Mouse (Mus musculus): Measurements from ENCODE around the gene Nmnat2. TPM values are rescaled to one million over a fixed set of nuclear protein-coding genes. Genes with fewer than 3 reads are reported as not detected.
A peak's percentile ranks its signal among the peaks of the same experiment; 100 is the strongest.

The Nmnat2 gene
- total and polyA plus RNA-seq, 3 experiments: 1.3 to 2.8 TPM; not detected in 1

DNA sequence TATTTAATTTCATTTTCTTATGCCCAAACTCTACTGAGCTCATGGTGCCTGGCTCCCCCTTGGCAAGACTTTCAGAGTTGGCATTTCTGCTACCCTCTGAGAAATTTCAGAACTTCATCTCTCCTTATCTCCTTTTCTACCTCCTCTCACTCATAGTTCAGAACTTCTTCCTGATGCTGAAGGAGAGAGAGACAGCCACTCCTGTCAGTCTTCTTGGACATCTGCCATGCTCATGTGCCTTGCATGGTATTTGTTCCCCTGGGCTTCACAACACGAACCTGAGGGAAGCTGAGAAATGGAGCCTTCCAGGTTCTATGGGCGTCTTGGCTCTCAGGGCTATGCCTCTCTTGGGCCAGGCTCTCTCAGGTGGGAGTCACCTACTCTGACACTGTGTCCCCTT lies 87.5 kb downstream of the Nmnat2 start:
- Histone ChIP-seq H3K79me2 (ENCODE audit: control insufficient read depth, insufficient read depth, low read length, poor library complexity) (no peaks in the 10 kb centered on the region), H3K27me3 (ENCODE audit: control insufficient read depth in 1 of 2, insufficient read depth in 2 of 2, low read length in 2 of 2) (no peaks in the 10 kb centered on the region)
- 0 out of 4 replicates have a peak, but pooled peaks have one; percentile 16 to 37 for TF ChIP-seq EP300 (IDR thresholded peaks at IDR 0.05; ENCODE audit: low read depth in 1 of 2, low read length in 2 of 2)
- no peak for TF ChIP-seq TBP (IDR thresholded peaks at IDR 0.05; ENCODE audit: low read depth, low read length)
- 0 out of 2 replicates have a peak, but pooled peaks have one; percentile 39 for TF ChIP-seq MXI1 (IDR thresholded peaks at IDR 0.05; ENCODE audit: low read depth, low read length)
- TF ChIP-seq SIN3A (IDR thresholded peaks at IDR 0.05; ENCODE audit: low read length): 0 out of 2 replicates have a peak, but pooled peaks have one; percentile 33
- TF ChIP-seq MAFK (IDR thresholded peaks at IDR 0.05; ENCODE audit: borderline replicate concordance, low read depth, low read length): no peak
- TF ChIP-seq MYC (IDR thresholded peaks at IDR 0.05; ENCODE audit: low read depth, low read length): 0 out of 2 replicates have a peak, but pooled peaks have one; percentile 45
- no peak for TF ChIP-seq POLR2A (IDR thresholded peaks at IDR 0.05; ENCODE audit: control insufficient read depth in 1 of 2, insufficient read depth in 1 of 2, low read depth in 1 of 2, low read length in 2 of 2, poor library complexity in 1 of 2)
- TF ChIP-seq BHLHE40 (IDR thresholded peaks at IDR 0.05; ENCODE audit: borderline replicate concordance, low read depth, low read length): peak; percentile 63; the same call in 1 of the 2 replicates
- peak; percentile 50; the same call in 1 of the 2 replicates for TF ChIP-seq GATA1 (IDR thresholded peaks at IDR 0.05; ENCODE audit: low read depth, low read length)
- TF ChIP-seq ELF1 (IDR thresholded peaks at IDR 0.05; ENCODE audit: low read depth, low read length): no peak
- TF ChIP-seq TCF12 (IDR thresholded peaks at IDR 0.05; ENCODE audit: low read depth, low read length): no peak
- no peak for TF ChIP-seq ZMIZ1 (IDR thresholded peaks at IDR 0.05; ENCODE audit: low read depth, low read length)

DNA sequence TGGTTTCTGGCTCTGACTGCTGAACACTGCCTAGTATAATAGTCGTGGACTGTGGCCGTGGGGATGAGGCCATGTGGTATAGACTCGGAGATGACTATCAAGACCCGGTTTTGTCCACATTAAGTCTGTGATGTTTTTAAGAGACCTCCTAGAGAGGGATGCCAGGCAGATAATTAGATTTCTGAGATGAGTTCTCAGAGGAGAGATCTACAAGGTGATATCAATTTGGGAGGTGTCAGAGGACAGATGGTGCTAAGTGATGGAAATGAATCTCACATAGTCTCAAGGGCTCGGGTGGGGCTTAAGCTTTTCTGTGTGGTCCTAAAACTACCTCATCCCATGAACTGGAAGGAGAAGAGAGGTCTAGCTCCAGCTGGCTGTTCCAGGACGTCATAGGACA lies 88.5 kb downstream of the Nmnat2 start:
- Histone ChIP-seq H3K4me1 (ENCODE audit: control insufficient read depth in 1 of 2, insufficient read depth in 2 of 2, low read length in 2 of 2) (peaks cover 0 to 10% of the 10 kb centered on the region in 2 experiments; a peak in 3 of 4 replicates), H3K36me3 (ENCODE audit: control insufficient read depth in 1 of 2, insufficient read depth in 2 of 2, low read length in 2 of 2) (peaks cover 0 to 6% of the 10 kb centered on the region in 2 experiments; a peak in 2 of 4 replicates), H3K79me2 (ENCODE audit: control insufficient read depth, insufficient read depth, low read length, poor library complexity) (no peaks in the 10 kb centered on the region), H3K4me3 (ENCODE audit: control insufficient read depth in 1 of 2, insufficient read depth in 1 of 2, low read depth in 2 of 2, low read length in 2 of 2) (no peak overlapping the region), H3K27me3 (ENCODE audit: control insufficient read depth in 1 of 2, insufficient read depth in 2 of 2, low read length in 2 of 2) (no peaks in the 10 kb centered on the region), H3K27ac (ENCODE audit: control insufficient read depth, low read depth, low read length) (no peak overlapping the region), H3K9me3 (replicated peaks; ENCODE audit: insufficient read depth, low read length) (no peaks in the 10 kb centered on the region), H3K9ac (ENCODE audit: control insufficient read depth, low read depth, low read length, poor library complexity, severe bottlenecking) (no peak overlapping the region)
- no peak for DNase-seq (ENCODE audit: low read depth, low spot score)
- TF ChIP-seq MXI1 (IDR thresholded peaks at IDR 0.05; ENCODE audit: low read depth, low read length): no peak
- TF ChIP-seq NRF1 (IDR thresholded peaks at IDR 0.05; ENCODE audit: insufficient read depth, low read depth, low read length, poor library complexity, severe bottlenecking): no peak
- no peak for TF ChIP-seq RAD21 (IDR thresholded peaks at IDR 0.05; ENCODE audit: low read depth, low read length)
- no peak for TF ChIP-seq ETS1 (IDR thresholded peaks at IDR 0.05; ENCODE audit: low read depth, low read length)
- no peak for TF ChIP-seq E2F4 (IDR thresholded peaks at IDR 0.05; ENCODE audit: borderline replicate concordance, low read depth, low read length)
- TF ChIP-seq POLR2AphosphoS5 (IDR thresholded peaks at IDR 0.05; ENCODE audit: borderline replicate concordance, low read depth, low read length): no peak

More for the DNA sequence above, 87.5 kb downstream of the Nmnat2 start:
- Histone ChIP-seq H3K27ac (ENCODE audit: control insufficient read depth, low read depth, low read length) (peak overlapping the region; percentile 15; the same call in 1 of the 2 replicates), H3K36me3 (ENCODE audit: control insufficient read depth in 1 of 2, insufficient read depth in 2 of 2, low read length in 2 of 2) (peaks cover 0 to 6% of the 10 kb centered on the region in 2 experiments; a peak in 2 of 4 replicates), H3K9ac (ENCODE audit: control insufficient read depth, low read depth, low read length, poor library complexity, severe bottlenecking) (0 out of 2 replicates have a peak overlapping the region, but pooled peaks have one; percentile 8), H3K4me1 (ENCODE audit: control insufficient read depth in 1 of 2, insufficient read depth in 2 of 2, low read length in 2 of 2) (peaks cover 0 to 10% of the 10 kb centered on the region in 2 experiments; a peak in 3 of 4 replicates), H3K4me3 (ENCODE audit: control insufficient read depth in 1 of 2, insufficient read depth in 1 of 2, low read depth in 2 of 2, low read length in 2 of 2) (no peak overlapping the region), H3K9me3 (replicated peaks; ENCODE audit: insufficient read depth, low read length) (no peaks in the 10 kb centered on the region)
- peak; percentile 71 for DNase-seq (ENCODE audit: low read depth, low spot score)

All from MEL (cell line).